Mouse (Mus musculus): ENCODE data around the gene Plekhh2.

DNA sequence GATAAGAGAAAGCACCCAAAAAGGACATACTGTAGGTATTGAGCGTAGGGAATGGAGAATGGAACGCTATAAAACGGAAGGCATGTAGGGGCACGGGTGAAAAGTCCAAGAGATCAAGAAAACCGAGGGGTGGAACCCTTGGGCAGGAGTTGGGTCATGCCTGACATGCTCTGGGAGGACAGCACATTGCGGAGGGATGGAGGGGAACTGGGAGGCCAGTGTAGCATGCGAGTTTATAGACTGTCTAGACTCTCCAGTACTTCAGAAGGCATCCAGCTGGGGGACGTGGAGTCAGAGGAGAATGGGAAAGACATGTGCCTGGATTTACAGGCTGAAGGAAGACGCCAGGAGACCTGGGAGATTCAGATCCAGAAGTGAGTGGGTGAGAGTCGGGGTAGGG lies 68.1 kb downstream of the Plekhh2 start:
- no peak for TF ChIP-seq CTCF (conservative IDR thresholded peaks at IDR 0.05 in 1 of 2, IDR thresholded peaks at IDR 0.05 in 1 of 2; ENCODE audit: low read depth in 2 of 2, low read length in 2 of 2)
- no peak for TF ChIP-seq ZKSCAN1 (IDR thresholded peaks at IDR 0.05; ENCODE audit: borderline replicate concordance, low read depth, low read length)
- no peak for TF ChIP-seq MAX (IDR thresholded peaks at IDR 0.05; ENCODE audit: low read length)
- TF ChIP-seq MYC (IDR thresholded peaks at IDR 0.05; ENCODE audit: low read depth, low read length), result no peak
